Mouse (Mus musculus) cerebellum, adult 9-11 months (tissue): ENCODE data around the gene Khnyn.

Experiments
- DNase-seq: peaks from one replicate; pipeline ENCODE4 v3.0.0; 2022

The Khnyn gene

DNA sequence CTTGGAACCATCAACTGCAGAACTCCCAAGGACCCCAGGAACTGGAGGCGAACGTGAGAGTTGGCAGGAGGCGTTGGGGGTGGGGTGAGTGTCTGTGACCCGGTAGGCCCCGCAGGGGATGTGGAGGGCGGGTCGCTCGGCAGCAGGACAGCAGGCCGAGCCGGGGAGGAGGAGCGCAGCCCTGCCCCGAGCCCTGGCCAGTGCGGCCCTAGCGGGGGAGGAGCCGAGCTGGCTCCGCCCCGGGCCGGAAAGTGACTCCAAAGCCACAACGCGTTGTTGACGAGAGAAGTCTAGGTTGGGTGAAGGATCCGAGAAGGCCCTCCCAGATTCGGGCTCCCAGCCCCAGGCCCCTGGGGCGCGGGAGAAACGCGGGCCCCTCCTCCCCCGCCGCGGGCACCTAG, at the start of gene Khnyn:
Gene Khnyn, plus strand, starts transcription at position 235 of the 401 bp plus-strand sequence.
- DNase-seq, result peak; percentile 97

DNA sequence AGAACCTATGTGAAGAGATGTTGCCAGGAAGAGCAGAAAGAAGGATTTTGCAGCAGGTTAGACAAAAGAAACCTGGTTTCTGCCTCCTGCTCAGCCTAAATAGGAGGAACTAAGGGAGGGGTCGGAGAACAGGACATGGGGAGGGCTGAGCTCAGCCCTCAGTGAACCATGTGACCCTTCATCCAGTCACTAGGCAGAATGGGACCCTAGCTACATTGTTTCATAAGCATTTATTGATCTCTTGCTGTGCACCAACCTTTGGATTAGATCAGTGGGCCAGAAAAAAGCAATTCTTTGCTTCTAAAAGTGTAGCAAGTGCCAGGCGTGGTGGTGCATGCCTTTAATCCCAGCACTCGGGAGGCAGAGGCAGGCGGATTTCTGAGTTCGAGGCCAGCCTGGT, 46.4 kb upstream of the Khnyn start:
- DNase-seq, result no peak

DNA sequence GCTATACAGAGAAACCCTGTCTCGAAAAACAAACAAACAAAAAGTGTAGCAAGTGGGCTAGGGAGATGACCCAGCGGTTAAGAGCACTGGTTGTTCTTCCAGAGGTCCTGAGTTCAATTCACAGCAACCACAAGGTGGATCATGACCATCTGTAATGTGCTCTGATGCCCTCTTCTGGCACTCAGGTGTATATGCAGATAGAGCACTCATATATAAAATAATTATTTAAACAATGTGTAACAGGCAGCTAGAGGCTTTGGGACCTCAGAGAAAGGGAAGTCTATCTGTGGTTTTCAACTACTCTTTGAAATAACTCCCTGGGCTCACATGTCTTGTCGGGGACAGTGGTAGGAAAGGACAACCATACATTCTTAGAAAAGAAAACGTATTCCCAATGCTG, 46.0 kb upstream of the Khnyn start:
- DNase-seq, result no peak

DNA sequence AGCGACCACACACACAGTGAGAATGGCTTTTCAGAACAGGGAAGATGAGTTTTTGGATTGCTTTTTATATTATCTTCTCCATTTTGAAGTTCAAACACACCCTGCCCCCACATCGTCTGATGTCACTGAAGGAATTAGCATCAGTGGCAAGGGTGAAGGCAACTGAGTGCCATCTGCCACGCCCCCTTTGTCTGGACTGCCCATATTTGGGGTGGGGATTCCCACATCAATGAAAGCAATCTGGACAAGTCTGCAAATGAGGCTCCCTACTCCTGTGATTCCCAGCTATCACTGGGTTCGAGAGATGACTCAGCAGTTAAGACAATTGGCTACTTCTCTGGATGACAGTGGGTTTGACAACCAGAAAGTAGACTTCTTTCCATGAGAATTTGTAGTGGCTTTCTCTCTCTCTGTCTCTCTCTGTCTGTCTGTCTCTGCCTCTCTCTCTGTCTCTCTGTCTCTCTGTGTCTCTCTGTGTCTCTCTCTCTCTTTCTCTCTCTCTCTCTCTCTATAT, 43.8 kb upstream of the Khnyn start:
- DNase-seq, result no peak

DNA sequence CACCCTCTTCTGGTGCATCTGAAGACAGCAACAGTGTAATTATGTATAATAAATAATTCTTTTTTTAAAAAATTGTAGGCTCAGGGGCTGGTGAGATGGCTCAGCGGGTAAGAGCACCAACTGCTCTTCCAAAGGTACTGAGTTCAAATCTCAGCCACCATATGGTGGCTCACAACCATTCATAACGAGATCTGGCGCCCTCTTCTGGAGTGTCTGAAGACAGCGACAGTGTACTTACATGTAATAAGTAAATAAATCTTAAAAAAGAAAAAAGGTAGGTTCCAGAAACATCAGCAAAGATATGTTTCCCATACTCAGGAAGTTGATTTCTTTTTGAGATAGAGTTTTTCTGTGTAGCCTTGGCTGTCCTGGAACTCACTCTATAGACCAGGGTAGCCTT, 42.0 kb upstream of the Khnyn start:
- no peak for DNase-seq

DNA sequence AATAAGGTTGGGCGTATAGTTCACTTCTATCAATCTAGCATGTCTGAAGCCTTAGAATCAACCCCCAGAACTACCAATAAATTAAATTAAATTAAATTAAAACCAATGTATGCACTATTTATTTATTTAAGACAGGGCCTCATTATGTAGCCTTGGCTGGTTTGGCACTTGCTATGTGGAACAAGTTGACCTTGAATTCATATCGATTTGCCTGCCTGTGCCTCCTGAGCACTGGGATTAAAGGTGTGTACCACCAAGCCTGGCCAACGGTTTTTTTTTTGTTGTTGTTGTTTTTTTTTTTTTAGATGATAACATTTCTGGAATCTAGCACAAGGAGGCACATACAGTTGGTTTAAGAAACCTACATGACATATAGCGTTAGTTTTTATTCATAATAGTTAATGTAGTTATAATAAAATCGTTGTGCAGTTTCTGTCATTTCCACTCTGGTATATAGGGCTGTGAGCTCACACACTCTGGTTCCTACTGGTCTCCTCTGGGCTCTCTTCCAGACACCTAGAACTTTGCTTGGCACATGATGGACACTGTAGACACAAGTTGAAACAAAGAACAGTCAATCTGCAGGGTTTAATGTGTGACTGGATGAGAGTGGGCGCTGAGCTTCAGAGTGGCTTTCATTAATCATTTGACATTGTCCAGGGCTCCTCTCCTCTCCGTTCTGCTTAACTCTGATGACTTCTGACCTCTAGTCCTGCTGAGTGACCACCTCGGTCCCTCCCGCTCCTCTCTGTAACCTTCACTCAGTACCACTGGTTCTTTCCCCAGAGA, 39.0 kb upstream of the Khnyn start:
- DNase-seq, result no peak

DNA sequence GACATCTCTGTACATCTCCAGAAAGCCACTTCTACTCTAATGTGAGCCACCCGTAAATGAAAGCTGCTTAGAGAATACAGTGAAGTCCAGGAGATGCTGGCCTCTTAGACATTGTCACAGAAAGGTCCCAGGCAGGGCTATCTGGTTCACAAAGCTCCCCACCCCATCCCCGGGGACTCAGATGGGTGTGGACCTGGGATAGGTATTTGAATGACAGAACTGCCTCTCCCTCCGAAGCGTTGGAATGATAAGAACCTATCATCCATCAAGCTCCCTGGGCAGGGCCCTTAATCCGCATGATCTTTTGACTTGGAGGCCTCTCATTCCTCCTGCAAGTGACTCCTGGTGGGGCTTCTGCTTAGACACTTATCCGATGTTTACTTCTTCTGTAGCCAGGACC, 33.9 kb upstream of the Khnyn start:
- DNase-seq, result no peak

DNA sequence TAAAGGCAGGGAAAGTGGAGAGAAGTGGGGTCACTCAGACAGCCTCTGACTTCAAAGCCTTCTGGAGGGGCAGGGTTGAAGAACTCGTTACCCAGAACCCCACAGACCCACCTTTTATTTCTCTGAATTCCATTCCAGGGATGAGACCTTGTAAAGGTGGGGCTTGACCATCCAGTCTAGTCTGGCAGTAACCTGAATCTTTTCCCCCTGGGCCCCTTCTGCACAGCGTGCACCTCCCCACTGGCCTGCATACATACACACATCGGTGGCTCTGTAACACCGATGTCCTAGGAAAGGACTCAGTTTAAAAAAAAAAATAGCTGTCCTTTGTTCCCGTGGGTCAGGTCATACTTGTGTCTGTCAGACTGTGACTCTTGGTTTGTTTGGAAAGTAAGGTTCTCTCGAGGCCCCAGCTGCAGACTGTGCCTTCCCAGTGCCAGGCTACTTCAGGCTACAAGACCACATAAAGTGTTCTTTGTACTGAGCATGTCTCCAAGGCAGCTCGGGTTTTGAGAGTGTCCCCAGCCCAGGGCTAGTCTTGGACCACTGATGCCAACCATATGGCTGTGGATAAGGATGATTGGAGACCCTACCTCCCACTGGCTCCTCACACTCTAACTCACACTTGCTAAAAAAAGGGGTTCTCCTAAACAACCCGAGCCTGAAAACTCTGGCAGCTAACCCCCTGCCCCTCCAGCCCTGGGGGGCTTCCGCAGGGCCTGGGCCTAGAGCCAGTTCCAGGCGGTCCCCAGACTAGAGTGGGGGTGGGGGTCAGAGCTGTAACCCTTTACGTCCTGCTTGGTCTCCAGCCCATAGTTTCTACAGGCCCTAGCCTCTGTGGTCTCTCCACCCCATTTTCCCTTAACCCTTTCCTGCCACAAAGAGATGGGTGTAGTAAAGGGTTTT, 31.8 kb upstream of the Khnyn start:
- no peak for DNase-seq

DNA sequence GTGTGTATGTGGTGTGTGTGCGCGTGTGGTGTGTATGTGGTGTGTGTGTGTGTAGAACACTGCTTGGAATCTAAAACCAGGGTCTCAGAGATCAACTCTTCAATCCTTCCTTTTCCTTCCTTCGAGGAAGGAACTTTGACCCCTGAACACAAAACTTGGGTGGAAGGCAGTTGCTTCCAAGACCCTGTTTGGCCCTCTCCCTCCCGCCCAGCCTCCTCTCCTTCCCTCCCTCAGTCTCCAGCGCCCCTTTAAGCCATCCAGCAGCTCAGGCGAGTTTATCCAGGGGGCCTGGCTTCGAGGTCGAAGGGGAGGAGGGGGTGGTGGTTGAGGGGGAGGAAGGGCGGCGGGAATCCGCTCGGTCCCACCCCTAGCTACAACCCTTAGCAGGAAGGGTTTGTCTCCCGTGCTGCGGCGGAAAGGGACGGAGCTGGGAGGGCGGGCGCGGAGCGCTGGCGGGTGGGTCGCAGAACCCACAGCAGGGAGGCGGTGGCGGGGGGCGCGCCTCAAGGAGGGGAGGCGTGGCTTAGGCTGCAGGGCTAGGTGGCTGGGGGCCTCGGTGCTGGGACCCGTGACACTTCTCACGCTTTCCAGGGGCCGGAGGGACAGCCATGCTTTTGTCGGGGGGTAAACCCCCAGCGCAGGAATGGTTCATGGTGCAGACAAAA, 31.0 kb upstream of the Khnyn start, which contains the start of gene Nynrin:
Gene Nynrin, plus strand, starts transcription at position 390 of the 665 bp plus-strand sequence.
- no peak for DNase-seq

DNA sequence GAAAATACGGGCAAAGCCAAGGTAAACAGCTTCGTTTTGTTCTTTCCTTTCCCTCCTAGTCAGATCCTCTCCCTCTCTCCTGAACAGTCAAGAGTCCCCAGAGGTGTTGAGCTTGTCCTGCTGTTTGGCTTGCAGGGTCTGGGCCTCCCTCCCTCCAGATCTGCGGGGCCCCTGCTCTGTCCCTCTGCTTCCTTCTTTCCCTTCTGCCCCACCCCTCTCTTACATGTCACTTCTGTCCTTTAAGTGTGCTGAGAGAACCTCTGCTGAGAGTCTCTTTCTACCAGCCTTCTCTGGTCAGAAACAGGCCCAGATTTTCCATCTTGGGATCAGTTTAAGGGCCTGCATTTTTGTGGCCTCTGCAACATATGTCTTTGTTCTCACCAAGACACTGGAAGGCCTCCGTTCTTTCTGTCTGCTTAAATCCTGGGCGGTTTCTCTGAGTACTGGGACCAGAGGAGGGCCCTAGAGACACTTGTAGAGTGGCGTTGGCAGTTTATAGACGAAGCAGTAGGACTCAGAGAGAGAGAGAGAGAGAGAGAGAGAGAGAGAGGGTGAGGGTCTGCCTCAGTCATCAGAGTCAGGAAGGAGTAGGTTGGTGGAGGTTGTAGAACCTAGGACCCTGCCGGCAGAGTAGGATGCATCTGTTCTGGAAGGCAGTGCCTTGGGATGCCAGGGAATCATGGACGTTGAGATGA, 30.2 kb upstream of the Khnyn start:
- no peak for DNase-seq

DNA sequence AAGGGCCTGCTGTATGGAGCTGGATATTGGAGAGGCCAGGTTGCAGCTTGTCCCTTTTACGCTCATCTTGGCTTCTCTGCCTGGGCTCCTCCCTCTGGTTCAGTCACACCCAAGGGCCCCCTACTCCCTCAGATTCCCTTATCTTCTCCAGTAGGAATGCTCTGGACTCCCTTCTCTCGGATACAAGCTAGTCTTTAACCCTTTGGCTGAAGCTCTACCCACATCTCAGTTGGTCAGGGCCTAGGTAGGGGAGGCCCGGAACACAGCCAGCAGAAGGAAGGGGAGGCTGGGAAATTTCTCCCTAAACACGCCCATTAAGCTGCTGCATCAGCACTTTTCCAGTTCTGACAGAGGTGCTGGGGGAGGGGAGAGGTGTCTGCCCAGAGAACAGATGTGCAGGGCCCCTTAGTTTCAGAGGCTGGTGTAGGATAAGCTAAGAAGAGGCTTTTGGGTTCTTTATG, 29.6 kb upstream of the Khnyn start:
- no peak for DNase-seq

DNA sequence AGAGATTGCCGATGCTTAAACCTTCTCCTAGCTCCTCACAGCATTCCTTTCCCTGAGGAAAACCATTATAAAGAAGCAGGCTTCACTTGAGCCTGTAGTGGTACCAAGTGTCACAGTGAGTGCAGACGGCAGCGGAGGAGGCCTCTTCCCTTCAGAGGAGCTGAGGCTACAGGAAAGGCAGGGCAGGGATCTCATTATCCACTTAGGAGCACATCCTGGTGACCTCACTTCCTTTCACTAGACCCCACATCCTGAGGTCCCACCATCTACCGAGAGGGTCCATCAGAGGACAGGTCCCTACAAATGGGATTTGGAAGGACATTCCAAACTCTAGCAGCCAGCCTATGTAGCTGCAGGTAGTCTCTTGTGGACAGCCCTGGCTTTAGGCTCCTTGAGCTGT, 27.2 kb upstream of the Khnyn start:
- no peak for DNase-seq

DNA sequence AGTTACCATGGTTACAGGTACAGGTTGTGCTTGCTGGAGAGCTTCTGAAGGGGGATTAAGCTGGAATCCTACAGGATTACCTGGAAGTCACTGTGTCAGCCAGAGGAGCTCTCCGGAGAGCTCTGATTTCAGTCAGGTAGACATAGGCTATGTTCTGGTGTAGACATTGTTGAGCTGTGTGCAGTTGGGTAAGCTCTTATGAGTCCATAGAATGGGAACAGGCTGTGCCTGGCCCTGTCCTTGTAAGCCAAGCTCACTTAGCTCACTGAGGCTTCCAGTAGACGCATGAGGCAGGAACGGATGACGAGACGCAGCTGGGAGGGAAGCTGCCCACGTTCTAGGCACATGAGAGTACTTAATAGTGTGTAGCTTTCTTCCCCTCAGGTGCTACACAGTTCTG, 22.6 kb upstream of the Khnyn start:
- DNase-seq, result no peak

DNA sequence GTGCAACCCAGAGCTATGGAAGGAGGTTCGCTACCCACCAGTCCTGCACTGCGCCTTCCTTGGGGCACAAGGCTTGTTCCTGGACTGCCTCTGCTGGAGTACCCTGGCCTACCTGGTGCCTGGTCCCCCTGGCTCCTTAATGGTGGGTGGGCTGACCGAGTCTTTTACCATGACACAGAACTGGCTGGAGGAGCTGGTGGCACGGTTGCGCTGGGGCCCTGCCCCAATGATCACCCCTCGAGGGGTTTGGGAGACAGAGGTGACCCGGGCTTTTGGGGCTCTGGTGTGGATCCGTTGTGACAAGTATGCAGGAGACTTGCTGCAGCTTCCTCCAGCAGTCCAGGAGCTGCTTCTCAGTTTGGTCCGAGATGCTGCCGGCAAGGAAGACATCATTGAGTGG, 21.8 kb upstream of the Khnyn start:
- no peak for DNase-seq

DNA sequence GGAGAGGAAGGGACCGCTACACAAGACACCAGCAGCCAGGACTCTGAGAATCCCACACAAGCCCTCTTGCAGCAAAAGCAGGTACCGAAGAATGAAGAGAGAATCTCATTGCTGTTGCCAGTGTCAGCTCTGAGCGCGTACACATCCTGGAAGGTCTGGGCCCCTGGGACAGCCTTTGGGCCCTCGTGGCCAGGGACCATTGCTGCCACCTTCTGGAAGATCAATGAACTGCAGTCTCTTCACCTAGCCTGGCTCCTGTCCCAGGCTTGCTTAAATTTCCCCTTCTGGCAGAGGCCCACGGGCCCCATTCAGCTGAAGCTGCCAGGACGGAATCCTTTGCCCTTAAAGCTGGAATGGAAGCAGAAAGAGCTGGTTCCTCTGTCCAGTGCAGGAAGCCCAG, 21.0 kb upstream of the Khnyn start:
- DNase-seq, result peak; percentile 69

DNA sequence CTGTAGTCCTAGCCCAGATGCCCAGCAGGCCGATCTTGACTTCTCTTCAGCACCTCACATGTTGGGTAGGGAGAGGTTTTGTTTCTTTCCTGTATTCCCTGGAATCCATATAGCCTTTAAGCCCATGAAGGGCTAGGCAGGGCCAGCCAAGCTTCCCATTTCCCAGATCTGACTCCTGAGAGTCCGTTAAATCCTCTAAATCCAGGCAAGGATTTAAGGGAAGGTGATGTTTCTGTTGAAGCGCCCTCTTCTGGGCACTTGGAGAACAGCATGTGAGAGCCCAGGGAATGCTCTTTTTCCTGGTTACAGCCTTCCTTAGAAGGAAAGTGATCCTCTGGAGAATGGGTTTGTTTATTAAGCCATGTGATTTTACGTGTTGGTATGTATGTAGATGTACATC, 17.8 kb upstream of the Khnyn start:
- peak; percentile 50 for DNase-seq

DNA sequence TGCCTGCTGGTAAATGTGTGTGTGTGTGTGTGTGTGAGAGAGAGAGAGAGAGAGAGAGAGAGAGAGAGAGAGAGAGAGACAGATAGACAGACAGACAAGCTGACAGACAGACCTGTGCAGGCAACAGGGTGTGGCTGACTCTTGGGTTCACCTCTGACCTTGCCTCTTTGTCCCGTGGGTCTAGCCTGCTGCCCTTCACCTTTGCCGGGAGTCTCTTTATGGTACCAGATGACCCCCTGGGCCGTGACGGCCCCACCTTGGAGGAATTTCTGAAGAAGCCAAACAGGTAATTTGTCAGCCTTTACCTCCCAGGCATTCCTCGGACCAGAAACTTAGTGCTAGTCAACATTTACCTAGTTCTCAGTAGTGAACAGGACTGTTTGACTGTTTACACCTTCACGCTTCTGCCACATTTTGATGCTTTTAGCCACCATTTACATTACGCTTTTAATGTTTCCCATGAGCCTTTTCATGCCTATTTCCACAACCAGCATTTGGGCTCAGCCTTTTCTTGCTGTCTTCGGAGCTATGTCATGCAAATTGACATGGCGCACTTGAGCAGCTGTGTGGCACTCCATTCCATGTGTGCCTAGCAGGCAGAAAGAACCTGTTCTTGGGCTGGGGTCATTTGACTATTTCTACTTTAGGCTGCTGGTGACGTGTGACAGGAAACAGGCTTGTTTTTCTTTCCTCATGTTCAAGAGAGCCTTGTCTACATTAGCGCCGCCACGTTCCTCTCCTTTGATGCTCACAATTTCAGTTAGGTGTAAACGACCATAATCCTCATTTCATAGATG, 16.3 kb upstream of the Khnyn start:
- DNase-seq, result no peak

DNA sequence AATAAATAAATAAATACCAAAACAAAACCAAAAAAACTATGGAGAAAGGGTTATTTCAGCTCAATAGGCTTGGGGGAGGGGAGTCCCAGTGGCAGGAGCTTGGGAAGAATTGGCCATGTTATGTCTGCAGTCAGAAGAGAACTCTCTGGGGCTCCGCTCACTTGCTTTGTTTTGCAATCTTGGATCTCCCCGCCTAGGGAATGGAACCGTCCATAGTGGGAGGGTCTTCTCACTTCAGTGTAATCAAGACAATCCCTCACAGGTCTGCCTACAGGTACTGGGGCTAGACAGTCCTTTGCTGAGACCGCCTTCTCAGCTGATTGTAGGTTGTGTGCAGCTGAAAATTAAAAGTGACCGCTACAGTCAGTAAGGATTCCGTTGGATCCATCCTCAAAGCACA, 15.2 kb upstream of the Khnyn start:
- DNase-seq, result no peak

DNA sequence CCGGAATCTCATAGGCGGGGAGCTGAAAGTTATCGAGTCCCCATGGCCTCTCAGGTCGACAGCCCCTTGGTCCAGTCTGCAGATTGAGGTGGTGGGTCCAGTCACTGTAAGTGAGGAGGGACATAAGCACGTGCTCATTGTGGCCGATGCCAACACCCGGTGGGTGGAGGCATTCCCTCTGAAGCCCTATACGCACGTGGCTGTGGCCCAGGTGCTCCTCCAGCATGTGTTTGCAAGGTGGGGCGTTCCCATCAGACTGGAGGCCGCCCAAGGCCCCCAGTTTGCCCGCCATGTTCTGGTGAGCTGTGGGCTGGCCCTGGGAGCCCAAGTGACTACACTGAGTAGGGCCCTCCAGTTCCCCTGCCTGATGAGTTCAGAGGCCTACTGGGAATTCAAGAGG, 12.7 kb upstream of the Khnyn start:
- DNase-seq, result peak; percentile 53

DNA sequence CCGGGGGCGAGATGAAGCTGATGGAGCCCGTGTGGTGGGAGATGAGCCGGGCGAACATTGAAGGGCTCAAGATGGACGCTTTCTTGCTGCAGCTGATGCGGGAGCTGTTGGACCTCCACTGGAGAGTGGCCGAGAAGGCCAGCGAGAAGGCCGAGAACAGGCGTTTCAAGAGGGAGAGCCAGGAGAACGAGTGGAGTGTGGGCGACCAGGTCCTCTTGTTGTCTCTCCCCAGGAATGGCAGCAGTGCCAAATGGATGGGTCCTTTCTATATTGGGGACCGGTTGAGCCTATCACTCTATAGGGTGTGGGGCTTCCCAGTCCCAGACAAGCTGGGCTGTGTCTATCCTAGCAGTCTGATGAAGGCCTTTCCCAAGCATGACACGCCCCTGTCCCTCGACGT, 12.2 kb upstream of the Khnyn start:
- peak; percentile 66 for DNase-seq

DNA sequence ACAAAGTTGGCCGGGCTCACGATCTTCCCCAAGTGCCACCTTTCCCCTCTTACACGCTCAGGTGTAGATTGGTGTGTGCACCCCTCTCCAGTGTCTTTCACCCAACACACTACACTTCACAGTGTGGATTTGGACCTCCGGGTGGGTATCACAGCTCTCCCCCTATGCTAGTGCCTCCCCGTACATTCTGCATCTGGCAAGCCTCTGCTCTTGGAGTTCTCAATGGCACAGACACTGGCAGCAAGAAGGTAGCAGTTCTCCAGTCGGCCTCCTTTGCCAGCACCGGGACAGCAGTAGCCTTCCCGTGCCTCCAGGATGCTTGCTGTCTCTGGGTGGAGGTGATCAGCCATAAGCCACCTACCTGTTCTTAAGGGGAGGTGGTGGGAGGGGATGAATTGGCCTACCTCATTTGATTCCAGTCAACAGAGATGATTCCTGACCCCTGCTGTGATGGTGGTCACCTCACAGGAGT, 11.5 kb upstream of the Khnyn start:
- DNase-seq, result no peak
